Mouse (Mus musculus): ENCODE measurements at regions not wholly inside any gene's neighbourhood (a gene's known extent, or its start where the extent isn't known, plus 50 kb on each side); places are given as distances from the start of the nearest gene placed in this dataset.

DNA sequence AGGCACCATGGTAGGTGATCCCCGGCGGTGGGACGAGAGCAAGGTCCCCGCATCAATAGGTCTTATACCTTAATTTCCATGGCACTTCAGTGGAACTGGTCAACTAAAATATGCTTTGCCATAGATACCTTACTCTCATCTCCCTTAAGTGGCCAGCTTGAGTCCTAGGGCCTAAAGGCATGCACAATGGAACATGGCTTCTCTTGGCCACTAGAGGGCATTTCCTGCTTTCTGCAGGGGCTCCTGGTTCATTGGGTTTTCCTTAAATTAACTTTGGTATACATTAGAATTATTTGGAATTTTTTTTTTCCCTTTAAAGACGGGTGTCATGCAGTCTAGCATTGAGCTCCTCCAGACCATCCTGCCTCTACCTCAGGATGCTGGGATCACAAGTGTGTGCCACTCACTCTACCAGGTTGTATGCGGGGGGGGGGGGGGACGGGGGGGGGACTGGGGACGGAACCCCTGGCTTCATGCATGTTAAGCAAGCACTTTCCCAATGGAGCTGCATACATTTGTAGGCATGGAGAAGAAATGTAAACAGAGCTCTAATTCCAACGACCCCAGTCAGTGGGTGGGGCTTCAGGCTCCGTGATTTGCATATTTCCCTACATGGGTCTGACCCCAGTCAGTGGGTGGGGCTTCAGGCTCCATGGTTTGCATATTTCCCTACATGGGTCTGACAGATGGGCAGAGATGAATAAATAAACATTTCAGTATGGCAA is 113.4 kb upstream of the Cpm start:
- no peak for DNase-seq (ENCODE audit: low spot score)

DNA sequence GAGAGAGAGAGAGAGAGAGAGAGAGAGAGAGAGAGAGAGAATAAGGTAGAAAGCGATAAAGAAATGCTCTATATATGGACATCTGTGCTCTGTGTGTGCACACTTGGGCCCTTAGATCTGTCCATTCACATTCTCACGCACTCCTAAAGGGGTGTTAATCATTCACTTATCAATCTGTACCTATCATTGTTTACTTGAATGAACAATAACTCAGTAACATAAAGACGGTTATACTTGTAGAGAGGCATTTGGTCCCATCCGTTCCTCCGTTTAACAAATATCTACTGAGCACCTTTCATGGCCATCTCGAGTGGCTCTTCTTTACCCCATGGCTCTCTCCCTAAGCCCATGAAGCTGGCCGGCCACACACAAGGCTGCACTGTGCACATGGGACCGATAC is 114.3 kb upstream of the Cpm start:
- DNase-seq (ENCODE audit: low spot score) = no peak

DNA sequence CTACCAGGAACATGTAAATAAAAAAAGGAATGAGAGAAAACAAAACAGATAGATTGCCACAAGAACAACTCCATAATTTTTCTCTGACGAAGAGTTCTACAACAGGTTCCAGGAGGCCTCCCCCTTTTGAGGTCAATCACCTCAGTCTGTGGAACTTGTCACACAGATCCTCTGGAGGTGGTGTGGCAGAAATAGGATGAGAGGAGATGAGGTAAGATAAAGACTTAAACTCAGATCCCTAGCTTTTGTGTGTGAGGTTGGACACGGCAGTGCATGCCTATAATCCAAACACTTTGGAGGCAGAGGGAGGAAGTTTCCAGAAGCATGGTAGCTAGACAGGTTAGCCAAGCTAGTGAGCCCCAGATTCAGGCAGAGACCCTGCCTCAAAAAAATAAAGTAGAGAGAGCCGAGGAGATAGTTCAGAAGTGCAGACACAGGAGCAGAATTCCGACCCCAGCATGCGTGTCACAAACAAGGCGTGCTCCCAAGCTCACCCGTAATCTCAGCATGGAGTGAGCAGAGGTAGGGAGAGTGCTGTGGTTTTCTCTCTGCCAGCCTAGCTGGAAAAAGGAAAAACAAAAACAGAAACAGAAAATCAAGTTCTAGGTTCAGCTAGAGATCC is 115.3 kb upstream of the Cpm start:
- no peak for DNase-seq (ENCODE audit: low spot score)

- DNase-seq (ENCODE audit: low spot score) = no peak
Measured at GRCm38 (mm10) chr10:117512424-117513257, 116.7 kb upstream of the Cpm start.

- no peak for DNase-seq (ENCODE audit: low spot score)
Measured at GRCm38 (mm10) chr10:117511483-117512406, 117.6 kb upstream of the Cpm start.

GRCm38 (mm10) chr10:117510529-117511482 is 118.5 kb upstream of the Cpm start:
- DNase-seq (ENCODE audit: low spot score) = no peak

- no peak for DNase-seq (ENCODE audit: low spot score)
Measured at GRCm38 (mm10) chr10:117510224-117510486, 119.1 kb upstream of the Cpm start.

DNA sequence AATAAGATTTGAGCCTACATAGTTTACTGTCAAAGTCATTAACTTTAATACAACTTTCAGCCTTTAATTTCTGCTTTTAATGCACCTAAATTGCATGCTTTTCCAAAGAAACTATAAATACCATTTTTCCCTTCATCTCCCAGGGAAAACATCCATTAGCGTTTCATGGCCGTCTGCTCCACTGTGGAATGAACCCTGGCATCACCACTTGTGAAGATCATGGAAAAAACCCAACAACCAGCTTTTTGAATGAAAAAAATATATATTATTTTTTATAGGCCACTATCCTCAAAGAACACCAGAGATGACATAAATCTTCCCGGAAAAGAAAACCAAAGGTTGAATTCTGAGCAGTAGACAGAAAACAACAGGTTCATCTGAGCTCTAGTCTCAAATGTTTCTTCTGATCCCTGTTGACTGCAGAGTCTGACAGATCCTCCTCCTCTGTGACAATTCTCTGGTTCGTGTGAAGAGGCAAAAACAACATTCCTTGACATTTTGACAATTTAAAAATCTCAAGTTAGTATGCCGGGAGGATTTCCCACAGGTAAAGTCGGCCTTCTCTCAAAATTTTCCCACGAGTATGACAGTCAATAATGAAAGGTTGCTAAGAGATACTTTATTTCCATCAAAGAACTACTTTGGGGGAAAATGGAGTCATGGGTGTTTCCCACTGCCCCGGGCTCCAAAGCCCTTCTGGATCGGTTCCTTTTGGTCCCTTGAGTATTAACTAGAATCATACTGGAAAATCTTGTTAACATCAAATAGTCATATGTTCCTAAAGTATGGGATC is 119.7 kb upstream of the Cpm start:
- DNase-seq (ENCODE audit: low spot score) = no peak

GRCm38 (mm10) chr10:117506252-117506992 is 122.9 kb upstream of the Cpm start:
- DNase-seq (ENCODE audit: low spot score) = no peak

DNA sequence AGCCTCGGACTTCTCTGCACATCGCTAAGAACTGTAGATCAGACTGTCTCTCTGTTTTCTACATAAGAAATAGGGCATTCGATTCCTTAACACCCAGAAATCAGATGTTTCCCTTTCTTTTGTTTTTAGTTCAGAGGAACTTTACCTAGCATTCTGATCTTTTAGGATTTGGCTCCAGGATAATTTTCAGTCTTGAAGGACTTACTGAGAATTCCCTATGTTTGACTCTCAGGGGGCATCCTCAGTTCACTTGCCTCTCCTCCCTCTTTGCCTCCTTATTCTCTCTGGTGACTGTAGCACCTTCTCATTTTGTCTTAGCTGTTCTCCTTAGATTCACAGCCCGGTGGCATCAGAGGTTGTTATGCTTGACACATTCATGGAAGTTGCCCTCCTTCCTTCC is 123.8 kb upstream of the Cpm start:
- no peak for DNase-seq (ENCODE audit: low spot score)

- DNase-seq (ENCODE audit: low spot score) = no peak
Measured at GRCm38 (mm10) chr10:117505057-117505456, 124.2 kb upstream of the Cpm start.

- DNase-seq (ENCODE audit: low spot score) = no peak
Measured at GRCm38 (mm10) chr10:117504267-117504902, 124.6 kb upstream of the Cpsf6 start.

GRCm38 (mm10) chr10:117503222-117504184 is 123.7 kb upstream of the Cpsf6 start:
- DNase-seq (ENCODE audit: low spot score) = no peak

DNA sequence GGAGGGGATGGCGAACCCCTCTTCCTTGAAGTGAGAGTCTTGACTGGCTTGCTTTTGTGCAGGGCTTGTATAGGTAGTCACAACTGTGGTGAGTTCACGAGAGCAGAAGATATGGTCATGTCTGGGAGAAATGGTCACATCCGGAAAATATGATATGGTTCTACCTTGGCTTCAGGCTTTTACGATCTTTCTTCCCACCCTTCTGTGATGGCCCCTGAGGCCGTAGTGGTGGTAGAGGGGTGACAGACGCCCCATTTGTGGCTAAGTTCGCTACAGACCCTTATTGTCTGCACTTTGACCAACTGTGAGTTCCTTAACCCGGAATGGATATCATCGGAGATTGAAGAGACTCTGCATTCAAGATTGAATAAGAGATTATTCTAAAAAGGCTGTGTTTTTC is 122.9 kb upstream of the Cpsf6 start:
- DNase-seq (ENCODE audit: low spot score) = no peak

- no peak for DNase-seq (ENCODE audit: low spot score)
Measured at GRCm38 (mm10) chr10:117502135-117502534, 122.3 kb upstream of the Cpsf6 start.

GRCm38 (mm10) chr10:117501426-117501825 is 121.6 kb upstream of the Cpsf6 start:
- no peak for DNase-seq (ENCODE audit: low spot score)

DNA sequence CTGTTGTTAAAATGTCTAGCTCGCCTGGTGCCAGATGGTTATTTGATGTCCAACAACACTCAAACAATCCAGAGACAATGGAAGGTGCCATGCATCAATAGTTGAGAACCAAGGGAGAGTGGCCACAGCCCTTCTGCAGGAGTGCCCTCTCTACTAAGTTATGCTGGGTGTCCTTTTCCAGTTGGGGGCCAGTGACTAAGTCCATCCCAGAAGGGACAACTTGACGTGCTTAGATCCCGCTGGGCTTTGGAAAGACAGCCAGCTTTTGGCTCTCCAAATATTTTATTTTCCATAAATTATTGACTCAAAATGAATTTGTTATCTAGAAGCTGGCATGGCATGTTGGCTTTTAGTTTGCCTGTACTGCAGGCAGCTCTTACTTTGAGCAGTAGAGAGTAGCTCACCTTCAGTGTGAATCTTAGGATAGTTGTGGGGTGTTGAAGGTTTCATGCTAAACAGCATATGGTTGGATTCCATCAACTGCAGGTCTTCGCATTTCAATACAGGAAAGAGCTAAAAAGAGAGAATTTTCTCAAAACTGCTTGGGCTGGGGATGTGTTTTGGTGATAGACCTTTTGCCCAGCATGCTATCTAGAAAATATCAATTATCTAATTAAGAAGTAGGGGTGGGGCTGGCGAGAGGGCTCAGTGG is 120.8 kb upstream of the Cpsf6 start:
- DNase-seq (ENCODE audit: low spot score) = no peak
